Mouse (Mus musculus) R1 (cell line): ENCODE results near the gene Snx12.
A peak's percentile ranks its signal among the peaks of the same experiment; 100 is the strongest.

ENCODE experiments used
- DNase-seq: peaks from one replicate; pipeline ENCODE4 v3.0.0-alpha.2; 2018; ENCODE audit warnings: low read depth, low spot score

Gene Snx12

DNA sequence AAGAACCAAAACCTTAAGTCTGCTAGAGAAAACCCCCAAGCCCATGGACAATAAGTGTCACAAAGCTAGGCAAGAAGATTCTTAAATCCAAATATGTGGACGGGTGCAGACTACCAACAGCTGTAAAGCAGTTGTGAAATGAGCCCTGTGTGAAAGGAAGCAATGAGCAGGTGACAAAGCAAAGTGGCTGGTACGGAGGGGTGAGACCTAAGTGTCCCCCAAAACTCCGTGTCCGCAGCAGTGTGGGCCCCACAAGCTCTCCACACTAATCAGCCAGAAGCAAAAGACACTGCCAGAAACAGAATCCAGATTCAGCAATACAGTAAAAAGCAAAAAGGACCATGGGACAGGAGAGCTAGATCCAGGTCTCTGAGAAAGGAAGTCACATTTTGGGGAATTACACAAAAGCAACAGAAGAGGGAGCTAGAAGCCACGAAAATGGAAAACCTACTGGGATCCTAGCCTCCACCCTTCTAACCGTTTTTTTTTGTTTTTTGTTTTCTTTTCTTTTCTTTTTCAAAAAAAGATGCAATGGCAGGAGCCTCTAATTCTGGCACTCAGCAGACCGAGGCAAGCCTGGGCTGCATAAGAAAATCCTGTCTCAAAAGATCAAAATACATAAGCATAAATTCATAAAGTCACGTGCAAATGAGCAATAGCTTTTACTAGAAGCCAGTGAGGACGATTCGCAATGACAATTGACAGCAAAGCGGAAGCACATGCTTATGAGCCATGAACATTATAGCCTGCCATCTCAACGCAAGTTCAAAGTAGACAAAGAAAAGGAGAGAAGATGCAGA lies 90.2 kb downstream of the Snx12 start:
- peak; percentile 37 for DNase-seq

DNA sequence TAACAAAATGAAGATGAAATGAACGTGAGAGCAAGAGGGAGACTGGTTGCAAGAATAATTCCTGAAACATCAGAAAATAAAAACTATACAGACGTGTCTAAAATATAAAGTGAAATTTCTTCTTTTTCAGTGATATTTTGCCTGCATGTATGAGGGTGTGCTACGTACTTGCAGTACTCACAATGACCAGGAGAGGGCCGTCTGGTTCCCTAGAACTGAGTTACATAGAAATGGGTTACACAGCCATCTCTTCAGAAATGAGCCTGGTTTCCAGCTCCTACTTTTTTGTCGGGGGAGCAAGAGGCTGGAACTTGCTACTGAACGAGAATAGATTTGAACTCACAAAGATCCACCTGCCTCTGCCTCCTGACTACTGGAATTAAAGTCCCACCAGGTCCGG lies 91.4 kb downstream of the Snx12 start:
- DNase-seq = peak; percentile 56

DNA sequence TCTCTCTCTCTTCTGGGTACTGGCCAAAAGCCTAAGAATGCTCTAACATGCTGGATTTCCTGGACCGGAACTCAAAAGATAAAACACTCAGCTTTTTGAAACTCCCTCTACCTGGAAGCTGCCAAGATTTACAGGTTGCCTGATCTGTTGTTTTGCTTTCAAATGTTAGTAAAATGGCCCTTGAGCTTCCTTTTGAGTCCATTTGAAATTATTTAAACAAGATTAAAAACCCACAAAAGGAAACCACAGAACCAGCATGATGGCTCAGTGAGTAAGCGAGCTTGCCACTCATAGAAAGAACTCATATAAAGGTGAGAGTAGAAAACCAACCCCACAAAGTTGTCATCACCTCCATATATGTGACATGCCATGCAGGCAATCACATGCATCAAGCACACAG lies 93.8 kb downstream of the Snx12 start:
- DNase-seq = no peak

DNA sequence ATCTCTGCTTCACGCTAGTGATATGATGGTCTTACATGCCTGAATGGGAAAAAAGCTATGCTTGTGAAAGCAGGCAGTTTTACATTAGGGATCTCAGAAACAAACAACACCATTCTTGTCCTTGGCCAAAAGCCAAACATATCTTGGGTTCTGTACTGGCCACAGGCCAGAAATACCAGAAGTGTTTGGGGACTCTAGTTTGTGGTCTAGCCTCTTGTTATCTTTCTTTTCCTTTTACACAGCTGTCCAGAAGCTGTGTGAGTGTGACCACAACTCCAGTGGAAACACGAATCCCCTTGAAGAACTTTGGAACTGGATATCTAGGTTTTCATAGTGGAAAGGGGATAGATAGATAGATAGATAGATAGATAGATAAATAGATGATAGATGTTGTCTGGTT lies 95.4 kb downstream of the Snx12 start:
- DNase-seq = no peak

DNA sequence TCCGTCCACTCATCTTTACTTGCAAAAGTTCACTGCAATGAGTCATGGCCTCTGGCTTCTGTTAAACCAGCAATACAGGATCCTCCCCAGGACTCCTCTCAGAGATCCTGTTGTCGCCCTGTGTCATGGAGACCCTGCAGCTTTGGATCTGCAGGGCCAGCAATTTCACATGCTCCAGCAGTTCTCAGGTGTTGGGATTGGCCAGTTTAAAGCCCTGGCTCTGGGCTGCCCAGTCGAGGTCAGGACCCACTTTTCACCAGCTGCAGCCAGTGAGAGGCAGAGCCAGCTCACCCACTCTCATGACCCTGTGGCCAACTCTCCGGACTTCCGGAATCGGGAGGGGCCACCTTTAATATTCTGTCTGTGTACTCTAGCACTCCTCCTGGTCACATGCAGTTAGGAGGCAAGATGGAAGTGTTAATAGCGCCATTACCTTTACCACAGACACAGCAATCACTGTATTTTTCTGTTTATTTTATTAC lies 95.8 kb downstream of the Snx12 start:
- DNase-seq = peak; percentile 31

DNA sequence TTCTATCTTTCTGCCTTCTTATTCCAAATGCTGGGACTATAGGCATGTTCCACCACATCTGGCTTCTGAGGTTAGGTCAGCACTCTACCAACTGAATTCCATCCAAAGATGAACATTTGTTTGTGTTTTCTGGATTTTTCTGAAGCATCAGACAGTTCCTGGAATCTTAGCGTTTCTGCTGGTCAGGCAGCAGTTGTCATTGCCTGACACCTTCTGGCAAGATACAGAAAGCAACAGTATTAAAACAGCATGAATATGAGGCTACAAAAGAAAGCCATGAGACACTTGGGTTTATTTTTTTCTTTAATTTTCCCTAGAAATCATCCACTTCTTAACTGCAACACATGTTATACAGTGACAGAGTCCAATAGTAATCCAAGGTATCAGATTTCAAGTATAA lies 101.8 kb downstream of the Snx12 start:
- no peak for DNase-seq

DNA sequence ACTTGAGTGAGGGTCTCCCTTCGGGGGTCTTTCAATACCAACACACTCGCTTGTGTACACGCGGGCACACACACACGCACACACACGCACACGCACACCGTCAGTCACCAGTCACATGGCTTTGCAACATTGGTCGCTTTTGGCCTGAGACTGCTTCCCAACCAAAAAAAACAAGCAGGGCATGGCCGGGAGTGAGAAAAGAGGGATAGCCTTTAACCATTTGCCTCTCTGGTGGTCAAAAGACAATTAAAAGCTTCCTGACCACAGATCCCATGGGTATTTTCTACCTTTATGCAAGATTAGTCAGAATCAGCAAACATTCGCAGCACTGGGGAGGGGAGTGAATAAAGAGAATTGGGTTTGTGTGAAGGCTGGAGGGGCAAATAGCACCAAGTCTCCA lies 136.4 kb downstream of the Snx12 start, which contains the start of gene Slc7a3:
Slc7a3 (minus strand) TSS at position 101 of the 400 bp plus-strand sequence.
- DNase-seq = no peak

DNA sequence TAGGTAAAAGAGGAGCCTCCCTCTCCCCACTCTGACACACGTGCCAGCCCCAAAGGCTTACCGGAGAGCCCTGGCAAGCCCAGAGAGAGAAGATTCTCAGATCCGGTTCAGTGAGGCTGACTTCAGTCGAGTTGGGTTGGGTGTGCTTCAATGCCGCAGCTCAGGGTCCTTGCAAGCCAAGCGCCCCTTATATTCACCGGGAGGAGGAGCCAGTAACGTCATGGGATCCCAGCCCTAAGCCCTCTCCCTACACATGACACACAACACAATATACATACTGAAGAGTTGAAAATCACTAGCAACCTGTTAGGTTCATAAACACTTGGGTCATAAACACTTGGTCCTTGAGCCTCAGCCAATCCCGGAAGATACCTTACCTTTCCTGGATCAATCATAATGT lies 137.2 kb downstream of the Snx12 start:
- DNase-seq = peak; percentile 70

DNA sequence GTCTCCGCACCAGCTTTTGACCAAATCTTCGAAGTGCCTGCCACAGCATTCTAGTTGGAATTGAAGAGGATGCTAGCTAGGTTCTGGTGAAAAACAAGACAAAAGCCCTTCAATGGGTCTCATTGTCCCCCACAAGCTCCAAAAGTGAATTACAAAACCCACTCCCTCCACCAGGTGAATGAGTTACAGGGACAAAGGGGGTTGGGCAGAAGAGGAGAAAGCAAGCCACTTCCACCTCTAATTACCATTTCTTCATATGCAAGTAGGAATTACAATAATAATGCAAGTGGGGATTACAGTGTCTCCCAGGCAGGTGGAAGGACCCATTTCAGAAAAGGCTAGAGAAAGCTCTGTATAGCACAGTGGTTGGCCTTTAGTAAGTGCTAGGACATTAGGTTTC lies 138.2 kb downstream of the Snx12 start:
- peak; percentile 95 for DNase-seq

DNA sequence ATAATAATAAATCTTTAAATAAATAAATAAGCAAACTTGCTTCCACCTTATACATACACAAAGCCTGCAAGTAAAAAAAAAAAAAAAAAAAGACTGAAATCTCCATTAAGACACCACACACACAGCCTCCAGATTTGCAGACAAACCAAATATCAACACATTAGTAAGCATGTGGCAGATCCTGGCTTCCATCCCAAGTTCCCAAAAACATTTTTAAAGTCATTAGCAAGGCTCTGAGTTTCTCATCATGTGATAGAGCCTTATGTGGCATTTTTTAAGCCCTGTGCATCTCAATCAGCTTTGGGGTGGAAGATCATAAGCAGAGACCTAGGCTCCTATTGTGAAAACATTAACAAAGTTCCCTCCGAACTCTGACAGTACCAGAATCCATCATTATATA lies 157.1 kb downstream of the Snx12 start:
- DNase-seq = no peak

DNA sequence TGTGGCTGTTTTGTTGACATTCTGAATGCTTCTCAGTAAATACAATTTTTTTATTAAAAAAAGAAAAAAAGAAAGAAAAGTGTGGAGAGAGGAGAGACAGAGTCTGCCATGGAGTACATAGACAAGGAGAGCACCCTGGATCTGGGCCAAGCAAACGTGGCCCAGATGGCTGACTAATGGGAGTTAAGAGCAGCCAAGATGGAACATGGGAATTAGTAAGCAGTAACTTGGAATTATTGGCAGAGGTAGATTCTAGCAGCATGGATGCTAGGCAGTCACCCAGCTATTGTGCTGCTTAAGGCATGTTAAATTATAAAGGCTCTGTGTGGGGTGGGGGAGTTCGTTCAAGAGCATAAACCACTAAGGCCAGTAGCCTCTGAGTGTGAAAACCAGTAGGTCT lies 158.9 kb downstream of the Snx12 start:
- no peak for DNase-seq

DNA sequence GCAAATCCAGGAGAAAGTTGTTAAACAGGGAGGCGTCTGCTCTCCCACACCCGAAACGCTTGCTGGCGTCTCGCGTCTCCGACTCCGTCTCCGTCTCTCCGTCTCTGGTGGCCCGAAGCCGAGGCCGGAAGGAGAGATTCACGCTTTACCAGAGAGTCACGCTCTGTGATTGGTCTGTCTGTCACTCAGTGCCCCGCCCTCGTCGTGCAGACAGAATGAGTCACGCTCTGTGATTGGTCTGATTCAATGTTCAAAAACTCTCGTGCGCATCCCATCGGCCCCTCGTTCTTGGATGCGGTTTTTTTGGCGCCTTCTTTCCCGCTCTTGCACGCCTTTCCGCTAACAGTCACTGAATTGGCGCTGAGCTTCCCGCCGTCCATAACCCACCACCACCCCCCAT lies 162.8 kb downstream of the Snx12 start, which contains the start of gene Tex11:
Tex11 (minus strand) TSS at position 127 of the 400 bp plus-strand sequence.
- peak; percentile 81 for DNase-seq
